Mouse (Mus musculus) midbrain, embryonic 15.5 days (tissue): Measurements from ENCODE around the gene Zfp3. TPM values are rescaled to one million over a fixed set of nuclear protein-coding genes. Genes with fewer than 3 reads are reported as not detected.

Source experiments
- ATAC-seq: fragments of 200-750 bp; cut with Nextera tagmentation; replicated peaks from 2 replicates; pipeline ENCODE4 v1.8.0; 2017; ENCODE audit warnings: moderate TSS enrichment
- H3K27ac ChIP-seq: fragments of 300-500 bp; sonication (generic); 2 replicates; pipeline ENCODE4 v1.5.1; 2015; ENCODE audit warnings: mild to moderate bottlenecking, inconsistent platforms
- H3K27me3 ChIP-seq: fragments of 300-500 bp; sonication (generic); replicated peaks from 2 replicates; pipeline ENCODE4 v1.6.1; 2015; ENCODE audit warnings: inconsistent platforms
- H3K36me3 ChIP-seq: fragments of 300-500 bp; sonication (generic); replicated peaks from 2 replicates; pipeline ENCODE4 v1.6.1; 2015; ENCODE audit warnings: inconsistent platforms
- H3K4me1 ChIP-seq: fragments of 300-500 bp; sonication (generic); 2 replicates; pipeline ENCODE4 v1.6.1; 2015; ENCODE audit warnings: inconsistent platforms
- H3K4me2 ChIP-seq: fragments of 300-500 bp; sonication (generic); 2 replicates; pipeline ENCODE4 v1.6.1; 2015; ENCODE audit warnings: inconsistent platforms, mild to moderate bottlenecking, moderate library complexity
- H3K4me3 ChIP-seq: fragments of 300-500 bp; sonication (generic); 2 replicates; pipeline ENCODE4 v1.5.1; 2015; ENCODE audit warnings: mild to moderate bottlenecking, inconsistent platforms
- H3K9ac ChIP-seq: fragments of 300-500 bp; sonication (generic); 2 replicates; pipeline ENCODE4 v1.6.1; 2015; ENCODE audit warnings: mild to moderate bottlenecking, inconsistent platforms
- H3K9me3 ChIP-seq: fragments of 300-500 bp; sonication (generic); 2 replicates; pipeline ENCODE4 v1.6.1; 2016; ENCODE audit warnings: inconsistent platforms
- WGBS: fragments of 180-500 bp; shearing (Covaris S2); methylation state at CpG from one replicate; pipeline ENCODE4 v1.1.7; 2015; ENCODE audit warnings: mixed read lengths; 5-methylcytosine and 5-hydroxymethylcytosine counted together
- polyA plus RNA-seq: library from polyadenylated mRNA; unstranded; fragments of >200 nt; fragmentation: Nextera tagmentation; extraction: Ambion mirVana; gene quantifications from 2 replicates; pipeline ENCODE4 v1.2.1, GENCODE M21; 2015

Zfp3 gene
- polyA plus RNA-seq: 16.7 and 16.8 TPM in 2 replicates

- H3K4me1 ChIP-seq: peaks cover 28% of the 10 kb centered on the region
- peak within 1 kb of the TSS; percentile 57 for H3K4me2 ChIP-seq
- WGBS: under 1% methylated on average over 75 of the region's 78 CpGs
- peak; percentile 91 for ATAC-seq
- H3K4me3 ChIP-seq: peak within 1 kb of the TSS; percentile 94
- peak within 1 kb of the TSS; percentile 88 for H3K9ac ChIP-seq
- H3K27me3 ChIP-seq: no peaks in the 10 kb centered on the region
- H3K27ac ChIP-seq: peak within 1 kb of the TSS; percentile 80
- no peaks in the 10 kb centered on the region; the same call in 1 of the 2 replicates for H3K36me3 ChIP-seq
- no peaks in the 10 kb centered on the region for H3K9me3 ChIP-seq
Observed at GRCm38 (mm10) chr11:70763936-70764808, at the start of gene Zfp3. TSS of gene Zfp3 (plus strand) at chr11:70764209.

- no peak overlapping the region for H3K27ac ChIP-seq
- H3K9me3 ChIP-seq: no peaks in the 10 kb centered on the region
- H3K9ac ChIP-seq: no peak overlapping the region
- 81% methylated on average over 6 of the region's 6 CpGs for WGBS
- H3K4me3 ChIP-seq: no peak overlapping the region
- H3K4me2 ChIP-seq: no peak overlapping the region
- H3K4me1 ChIP-seq: no peaks in the 10 kb centered on the region
- peaks cover 27% of the 10 kb centered on the region for H3K36me3 ChIP-seq
- no peaks in the 10 kb centered on the region for H3K27me3 ChIP-seq
- no peak for ATAC-seq
Observed at GRCm38 (mm10) chr11:70715832-70716231, 48.2 kb upstream of the Zfp3 start.

- H3K4me2 ChIP-seq: no peak overlapping the region
- H3K4me1 ChIP-seq: no peaks in the 10 kb centered on the region
- 89% methylated on average over 5 of the region's 5 CpGs for WGBS
- no peak overlapping the region for H3K4me3 ChIP-seq
- no peaks in the 10 kb centered on the region for H3K9me3 ChIP-seq
- no peaks in the 10 kb centered on the region for H3K27me3 ChIP-seq
- peaks cover 26% of the 10 kb centered on the region for H3K36me3 ChIP-seq
- no peak overlapping the region for H3K27ac ChIP-seq
- no peak for ATAC-seq
- no peak overlapping the region for H3K9ac ChIP-seq
Observed at GRCm38 (mm10) chr11:70718481-70718880, 45.5 kb upstream of the Zfp3 start.

- Histone ChIP-seq H3K36me3 (peaks cover 46% of the 10 kb centered on the region), H3K27me3 (no peaks in the 10 kb centered on the region), H3K4me3 (no peak overlapping the region), H3K4me1 (no peaks in the 10 kb centered on the region), H3K9ac (no peak overlapping the region), H3K4me2 (no peak overlapping the region), H3K27ac (no peak overlapping the region), H3K9me3 (no peaks in the 10 kb centered on the region)
- WGBS: 98% methylated on average over 3 of the region's 3 CpGs
- ATAC-seq: no peak
Observed at GRCm38 (mm10) chr11:70720567-70720966, 43.4 kb upstream of the Zfp3 start.

GRCm38 (mm10) chr11:70721072-70721471 lies 42.9 kb upstream of the Zfp3 start:
- Histone ChIP-seq H3K27ac (no peak overlapping the region), H3K9me3 (no peaks in the 10 kb centered on the region), H3K4me3 (no peak overlapping the region), H3K9ac (no peak overlapping the region), H3K4me1 (no peaks in the 10 kb centered on the region), H3K27me3 (no peaks in the 10 kb centered on the region), H3K4me2 (no peak overlapping the region), H3K36me3 (peaks cover 48% of the 10 kb centered on the region)
- WGBS: 92% methylated on average over 3 of the region's 3 CpGs
- ATAC-seq: no peak

- WGBS: 95% methylated on average over 9 of the region's 9 CpGs
- Histone ChIP-seq H3K9me3 (no peaks in the 10 kb centered on the region), H3K27me3 (no peaks in the 10 kb centered on the region), H3K9ac (no peak overlapping the region), H3K4me3 (no peak overlapping the region), H3K4me2 (no peak overlapping the region), H3K27ac (no peak overlapping the region), H3K36me3 (peaks cover 64% of the 10 kb centered on the region), H3K4me1 (no peaks in the 10 kb centered on the region)
- no peak for ATAC-seq
Observed at GRCm38 (mm10) chr11:70724706-70725105, 39.3 kb upstream of the Zfp3 start.

- Histone ChIP-seq H3K27ac (no peak overlapping the region), H3K4me3 (no peak overlapping the region), H3K27me3 (no peaks in the 10 kb centered on the region), H3K4me1 (no peaks in the 10 kb centered on the region), H3K36me3 (peaks cover 56% of the 10 kb centered on the region), H3K9ac (no peak overlapping the region), H3K9me3 (no peaks in the 10 kb centered on the region), H3K4me2 (no peak overlapping the region)
- WGBS: 94% methylated on average over 2 of the region's 2 CpGs
- no peak for ATAC-seq
Observed at GRCm38 (mm10) chr11:70726585-70726984, 37.4 kb upstream of the Zfp3 start.

- WGBS: 90% methylated on average over 5 of the region's 5 CpGs
- Histone ChIP-seq H3K27me3 (no peaks in the 10 kb centered on the region), H3K9ac (no peak overlapping the region), H3K4me2 (no peak overlapping the region), H3K4me3 (no peak overlapping the region), H3K27ac (no peak overlapping the region), H3K9me3 (no peaks in the 10 kb centered on the region), H3K4me1 (no peaks in the 10 kb centered on the region), H3K36me3 (peaks cover 52% of the 10 kb centered on the region)
- no peak for ATAC-seq
Observed at GRCm38 (mm10) chr11:70727385-70727784, 36.6 kb upstream of the Zfp3 start.

GRCm38 (mm10) chr11:70730427-70731038 lies 33.5 kb upstream of the Zfp3 start:
- Histone ChIP-seq H3K27me3 (no peaks in the 10 kb centered on the region), H3K9me3 (no peaks in the 10 kb centered on the region), H3K36me3 (peaks cover 32% of the 10 kb centered on the region), H3K4me1 (no peaks in the 10 kb centered on the region), H3K27ac (0 out of 2 replicates have a peak overlapping the region, but pooled peaks have one; percentile 20), H3K4me3 (no peak overlapping the region), H3K9ac (no peak overlapping the region), H3K4me2 (no peak overlapping the region)
- ATAC-seq: no peak
- 87% methylated on average over 9 of the region's 9 CpGs for WGBS

- Histone ChIP-seq H3K27ac (peak overlapping the region; percentile 20; the same call in 1 of the 2 replicates), H3K4me1 (no peaks in the 10 kb centered on the region), H3K4me2 (no peak overlapping the region), H3K4me3 (no peak overlapping the region), H3K36me3 (peaks cover 25% of the 10 kb centered on the region), H3K9ac (no peak overlapping the region), H3K27me3 (no peaks in the 10 kb centered on the region), H3K9me3 (no peaks in the 10 kb centered on the region)
- WGBS: 54% methylated on average over 5 of the region's 5 CpGs
- ATAC-seq: no peak
Observed at GRCm38 (mm10) chr11:70731178-70731577, 32.8 kb upstream of the Zfp3 start.

GRCm38 (mm10) chr11:70733256-70733655 lies 30.8 kb upstream of the Zfp3 start:
- H3K9ac ChIP-seq: no peak overlapping the region
- H3K27ac ChIP-seq: no peak overlapping the region
- H3K4me3 ChIP-seq: no peak overlapping the region
- no peaks in the 10 kb centered on the region for H3K4me1 ChIP-seq
- no peak for ATAC-seq
- no peaks in the 10 kb centered on the region for H3K27me3 ChIP-seq
- H3K9me3 ChIP-seq: no peaks in the 10 kb centered on the region
- peaks cover 8% of the 10 kb centered on the region; the same call in 1 of the 2 replicates for H3K36me3 ChIP-seq
- 76% methylated on average over 5 of the region's 5 CpGs for WGBS
- no peak overlapping the region for H3K4me2 ChIP-seq

GRCm38 (mm10) chr11:70737749-70738148 lies 26.3 kb upstream of the Zfp3 start:
- Histone ChIP-seq H3K27ac (no peak overlapping the region), H3K9me3 (no peaks in the 10 kb centered on the region), H3K36me3 (no peaks in the 10 kb centered on the region), H3K4me2 (no peak overlapping the region), H3K4me1 (no peaks in the 10 kb centered on the region), H3K4me3 (no peak overlapping the region), H3K9ac (no peak overlapping the region), H3K27me3 (no peaks in the 10 kb centered on the region)
- 76% methylated on average over 5 of the region's 5 CpGs for WGBS
- no peak for ATAC-seq
